ENCODE assay signal across 10 mouse cellular contexts in genomic region chr2:130575873-130576272, GRCm38 (mm10). TPM values are rescaled to one million over a fixed set of nuclear protein-coding genes. Genes with fewer than 3 reads are reported as not detected.
A peak's percentile ranks its signal among the peaks of the same experiment; 100 is the strongest.
DNase-seq lines count a peak whose midpoint lies in the region; ATAC-seq and TF ChIP-seq lines count a peak whose summit lies in the region.
"Had no signal": no experiment of that assay in that cellular context is flagged by ENCODE, and none has a peak within 500 bp of the region (broad histone marks: within the 10 kb centered on the region; RNA-seq: fewer than 3 reads in every experiment).

Oxt (plus strand) TSS chr2:130576173.

- no peak for TF ChIP-seq POLR2A in kidney, adult 2 months (IDR thresholded peaks at IDR 0.05; ENCODE audit: low read depth, low read length)

- no peak for DNase-seq in kidney, adult 2 months
- no peak for DNase-seq in kidney, postnatal 4 days
- DNase-seq in embryonic facial prominence, embryonic 14.5 days (ENCODE audit: low spot score) = no peak
- DNase-seq in midbrain, postnatal 0 days (ENCODE audit: low spot score) = no peak
- no peak for DNase-seq in Muller cell, postnatal 12 days (ENCODE audit: inconsistent ontology term)
- no peak for DNase-seq in cerebellum, postnatal 36 days
- no peak for DNase-seq in adrenal gland, postnatal 10 days

- peak within 1 kb of the TSS; percentile 19; the same call in 1 of the 2 replicates for H3K4me3 ChIP-seq in kidney, adult 2 months (ENCODE audit: insufficient read depth, low read depth, low read length)
- peak within 1 kb of the TSS; percentile 36 for H3K4me3 ChIP-seq in embryonic facial prominence, embryonic 14.5 days (ENCODE audit: low read depth, low read length)
- H3K4me3 ChIP-seq in intestine, embryonic 16.5 days (ENCODE audit: low read length) = peak within 1 kb of the TSS; percentile 27
- H3K4me3 ChIP-seq in midbrain, postnatal 0 days (ENCODE audit: low read depth, low read length) = peak within 1 kb of the TSS; percentile 22; the same call in 1 of the 2 replicates

- H3K36me3 ChIP-seq in kidney, adult 2 months (ENCODE audit: control insufficient read depth, insufficient read depth, low read length) = no peaks in the 10 kb centered on the region
- no peaks in the 10 kb centered on the region for H3K36me3 ChIP-seq in embryonic facial prominence, embryonic 14.5 days (ENCODE audit: control insufficient read depth, insufficient read depth, low read length)
- no peaks in the 10 kb centered on the region for H3K36me3 ChIP-seq in intestine, embryonic 16.5 days (ENCODE audit: control insufficient read depth, insufficient read depth, low read length)
- H3K36me3 ChIP-seq in midbrain, postnatal 0 days (ENCODE audit: insufficient read depth, low read length) = no peaks in the 10 kb centered on the region
- H3K36me3 ChIP-seq: G1E had no signal

- ATAC-seq in embryonic facial prominence, embryonic 14.5 days (ENCODE audit: low read depth) = no peak
- ATAC-seq in intestine, embryonic 16.5 days = no peak
- ATAC-seq in midbrain, postnatal 0 days (ENCODE audit: low FRiP score) = no peak

- WGBS in kidney, adult 2 months = 68% methylated on average over 9 of the region's 9 CpGs
- WGBS in embryonic facial prominence, embryonic 14.5 days = 42% methylated on average over 8 of the region's 9 CpGs
- 49% methylated on average over 9 of the region's 9 CpGs for WGBS in intestine, embryonic 16.5 days
- WGBS in midbrain, postnatal 0 days = 49% methylated on average over 9 of the region's 9 CpGs

- no peak within 1 kb of the TSS for H3K27ac ChIP-seq in kidney, adult 2 months (ENCODE audit: insufficient read depth, low read depth, low read length)
- no peak within 1 kb of the TSS for H3K27ac ChIP-seq in embryonic facial prominence, embryonic 14.5 days (replicated peaks; ENCODE audit: low read depth, low read length)
- no peak within 1 kb of the TSS for H3K27ac ChIP-seq in intestine, embryonic 16.5 days (ENCODE audit: low read length)
- no peak within 1 kb of the TSS for H3K27ac ChIP-seq in midbrain, postnatal 0 days (ENCODE audit: low read depth, low read length)

- peaks cover 3% of the 10 kb centered on the region for H3K27me3 ChIP-seq in kidney, adult 2 months (replicated peaks; ENCODE audit: control insufficient read depth, insufficient read depth, low read length)
- H3K27me3 ChIP-seq in embryonic facial prominence, embryonic 14.5 days (replicated peaks; ENCODE audit: control insufficient read depth, insufficient read depth, low read length) = peaks cover 62% of the 10 kb centered on the region
- H3K27me3 ChIP-seq in intestine, embryonic 16.5 days (replicated peaks; ENCODE audit: control insufficient read depth, insufficient read depth, low read length) = peaks cover 52% of the 10 kb centered on the region
- H3K27me3 ChIP-seq in midbrain, postnatal 0 days (ENCODE audit: insufficient read depth, low read length) = peaks cover 49% of the 10 kb centered on the region

- no peaks in the 10 kb centered on the region for H3K4me1 ChIP-seq in kidney, adult 2 months (ENCODE audit: control insufficient read depth, insufficient read depth, low read length)
- H3K4me1 ChIP-seq in embryonic facial prominence, embryonic 14.5 days (ENCODE audit: control insufficient read depth, insufficient read depth, low read length) = 0 out of 2 replicates have a peak, but pooled peaks cover 5% of the 10 kb centered on the region
- H3K4me1 ChIP-seq in intestine, embryonic 16.5 days (ENCODE audit: control insufficient read depth, insufficient read depth, low read length) = peaks cover 20% of the 10 kb centered on the region; the same call in 1 of the 2 replicates
- 0 out of 2 replicates have a peak, but pooled peaks cover 12% of the 10 kb centered on the region for H3K4me1 ChIP-seq in midbrain, postnatal 0 days (ENCODE audit: insufficient read depth, low read length)

- H3K9ac ChIP-seq in embryonic facial prominence, embryonic 14.5 days (ENCODE audit: low read depth, low read length) = peak within 1 kb of the TSS; percentile 42; the same call in 1 of the 2 replicates
- peak within 1 kb of the TSS; percentile 17 for H3K9ac ChIP-seq in intestine, embryonic 16.5 days (ENCODE audit: low read depth, low read length)
- H3K9ac ChIP-seq in midbrain, postnatal 0 days (replicated peaks; ENCODE audit: low read length, poor library complexity, severe bottlenecking) = no peak within 1 kb of the TSS; the same call in 1 of the 2 replicates

- H3K4me2 ChIP-seq in embryonic facial prominence, embryonic 14.5 days (ENCODE audit: low read depth, low read length) = peak within 1 kb of the TSS; percentile 57
- H3K4me2 ChIP-seq in intestine, embryonic 16.5 days (ENCODE audit: low read depth, low read length) = peak within 1 kb of the TSS; percentile 44
- H3K4me2 ChIP-seq in midbrain, postnatal 0 days (ENCODE audit: low read depth, low read length, poor library complexity, severe bottlenecking) = peak within 1 kb of the TSS; percentile 39

- H3K9me3 ChIP-seq in embryonic facial prominence, embryonic 14.5 days (ENCODE audit: control insufficient read depth, low read length) = no peaks in the 10 kb centered on the region
- no peaks in the 10 kb centered on the region for H3K9me3 ChIP-seq in intestine, embryonic 16.5 days (ENCODE audit: control insufficient read depth, low read length)
- H3K9me3 ChIP-seq in midbrain, postnatal 0 days (ENCODE audit: low read length) = no peaks in the 10 kb centered on the region
- H3K9me3 ChIP-seq: G1E had no signal

- no peak for TF ChIP-seq CTCF in kidney, adult 2 months (conservative IDR thresholded peaks at IDR 0.05; ENCODE audit: insufficient read depth, insufficient read length, low read depth, low read length)
- no peak for TF ChIP-seq CTCF in midbrain, postnatal 0 days (IDR thresholded peaks at IDR 0.05)

RNA-seq across cellular contexts. Expression of gene Oxt, which starts in this region (rescaled TPM):
- polyA plus RNA-seq in kidney, adult 2 months (2012; rRNA removed) = not detected in 2 replicates
- not detected in 2 replicates for polyA plus RNA-seq in embryonic facial prominence, embryonic 14.5 days (2014; fragmentation: Nextera tagmentation; extraction: Ambion mirVana)
- polyA plus RNA-seq in intestine, embryonic 16.5 days (2015; fragmentation: Nextera tagmentation; extraction: Ambion mirVana) = not detected in 2 replicates
- total RNA-seq in midbrain, postnatal 0 days (2014; rRNA removed) = 0.94 and 2.5 TPM in 2 replicates
- 5.0 and 24.0 TPM in 2 replicates for polyA plus RNA-seq in midbrain, postnatal 0 days (2015; fragmentation: Nextera tagmentation; extraction: Ambion mirVana)
- total RNA-seq in adrenal gland, postnatal 10 days (2021) = not detected
- total RNA-seq: G1E had no signal
- polyA plus RNA-seq: G1E; gonadal fat pad, adult 2 months had no signal
